Mouse (Mus musculus) stomach, postnatal 0 days (tissue): ENCODE results near the gene Mrc2. TPM values are rescaled to one million over a fixed set of nuclear protein-coding genes. Genes with fewer than 3 reads are reported as not detected.

Experiments
- ATAC-seq: fragments of 200-750 bp; cut with Nextera tagmentation; 2 replicates; pipeline ENCODE4 v1.8.0; 2017; ENCODE audit not compliant: low FRiP score, low TSS enrichment
- DNase-seq: peaks from one replicate; pipeline ENCODE4 v3.0.0-alpha.2; 2016; ENCODE audit warnings: low spot score
- H3K27ac ChIP-seq: fragments of 300-500 bp; sonication (generic); replicated peaks from 2 replicates; pipeline ENCODE4 v1.5.1; 2014; ENCODE audit warnings: mild to moderate bottlenecking, control low read depth
- H3K27me3 ChIP-seq: fragments of 300-500 bp; sonication (generic); 2 replicates; pipeline ENCODE4 v1.6.1; 2014; ENCODE audit warnings: low read length; ENCODE audit not compliant: control insufficient read depth, insufficient read depth
- H3K36me3 ChIP-seq: fragments of 300-500 bp; sonication (generic); 2 replicates; pipeline ENCODE4 v1.6.1; 2014; ENCODE audit warnings: low read length, mixed read lengths; ENCODE audit not compliant: control insufficient read depth, insufficient read depth
- H3K4me1 ChIP-seq: fragments of 300-500 bp; sonication (generic); replicated peaks from 2 replicates; pipeline ENCODE4 v1.6.1; 2014; ENCODE audit warnings: antibody characterized with exemption; ENCODE audit not compliant: control insufficient read depth, insufficient read depth
- H3K4me2 ChIP-seq: fragments of 300-500 bp; sonication (generic); replicated peaks from 2 replicates; pipeline ENCODE4 v1.6.1; 2014; ENCODE audit warnings: low read depth, mild to moderate bottlenecking, control low read depth, moderate library complexity
- H3K4me3 ChIP-seq: fragments of 300-500 bp; sonication (generic); 2 replicates; pipeline ENCODE4 v1.5.1; 2014; ENCODE audit warnings: low read depth, low read length, control low read depth
- H3K9ac ChIP-seq: fragments of 300-500 bp; sonication (generic); 2 replicates; pipeline ENCODE4 v1.6.1; 2014; ENCODE audit warnings: mild to moderate bottlenecking, low read length, control low read depth, mixed read lengths
- H3K9me3 ChIP-seq: fragments of 300-500 bp; sonication (generic); 2 replicates; pipeline ENCODE4 v1.6.1; 2016; ENCODE audit warnings: low read length; ENCODE audit not compliant: control insufficient read depth
- CTCF ChIP-seq: IDR thresholded peaks from 2 replicates; pipeline ENCODE4 v1.5.1; 2016; ENCODE audit warnings: antibody characterized with exemption, low read depth, mild to moderate bottlenecking, moderate library complexity
- EP300 ChIP-seq: optimal IDR thresholded peaks from 2 replicates; pipeline ENCODE3; 2016; ENCODE audit warnings: antibody characterized with exemption
- WGBS: fragments of 180-500 bp; shearing (Covaris S2); extraction: QIAGEN DNeasy Blood & Tissue Kit; methylation state at CpG from one replicate; pipeline ENCODE4 v1.1.7; 2014; 5-methylcytosine and 5-hydroxymethylcytosine counted together
- polyA plus RNA-seq: library from polyadenylated mRNA; unstranded; fragments of >200 nt; fragmentation: Nextera tagmentation; extraction: Ambion mirVana; gene quantifications from 2 replicates; pipeline ENCODE4 v1.2.1, GENCODE M21; 2015

Mrc2 gene
- polyA plus RNA-seq, 1 experiment from 2014 or later: 2.9 TPM

DNA sequence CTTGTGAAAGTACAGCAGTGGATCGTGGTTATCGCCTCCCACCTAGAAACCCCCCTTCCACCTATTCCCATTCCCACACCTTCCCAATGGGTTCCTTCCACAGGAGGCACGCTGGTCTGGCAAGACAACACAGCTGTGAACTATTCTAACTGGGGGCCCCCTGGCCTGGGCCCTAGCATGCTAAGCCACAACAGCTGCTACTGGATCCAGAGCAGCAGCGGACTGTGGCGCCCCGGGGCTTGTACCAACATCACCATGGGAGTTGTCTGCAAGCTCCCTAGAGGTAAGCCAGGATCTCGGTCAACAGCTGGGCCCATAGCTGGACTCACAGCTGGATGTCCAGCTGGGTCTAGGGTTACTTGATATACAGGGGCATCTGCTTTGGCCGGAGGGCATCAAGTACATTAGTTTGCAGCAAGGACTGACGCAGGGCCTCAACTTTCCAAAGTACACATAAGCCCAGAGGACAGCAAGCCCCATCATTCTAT is 56.1 kb downstream of the Mrc2 start:
- Histone ChIP-seq H3K27me3 (no peaks in the 10 kb centered on the region), H3K27ac (no peak overlapping the region), H3K9me3 (no peaks in the 10 kb centered on the region), H3K4me3 (no peak overlapping the region), H3K36me3 (no peaks in the 10 kb centered on the region), H3K9ac (no peak overlapping the region), H3K4me1 (0 out of 2 replicates have a peak, but pooled peaks cover 5% of the 10 kb centered on the region), H3K4me2 (no peak overlapping the region)
- no peak for DNase-seq
- no peak for TF ChIP-seq CTCF
- no peak for TF ChIP-seq EP300
- WGBS: 86% methylated on average over 9 of the region's 9 CpGs
- ATAC-seq: no peak

DNA sequence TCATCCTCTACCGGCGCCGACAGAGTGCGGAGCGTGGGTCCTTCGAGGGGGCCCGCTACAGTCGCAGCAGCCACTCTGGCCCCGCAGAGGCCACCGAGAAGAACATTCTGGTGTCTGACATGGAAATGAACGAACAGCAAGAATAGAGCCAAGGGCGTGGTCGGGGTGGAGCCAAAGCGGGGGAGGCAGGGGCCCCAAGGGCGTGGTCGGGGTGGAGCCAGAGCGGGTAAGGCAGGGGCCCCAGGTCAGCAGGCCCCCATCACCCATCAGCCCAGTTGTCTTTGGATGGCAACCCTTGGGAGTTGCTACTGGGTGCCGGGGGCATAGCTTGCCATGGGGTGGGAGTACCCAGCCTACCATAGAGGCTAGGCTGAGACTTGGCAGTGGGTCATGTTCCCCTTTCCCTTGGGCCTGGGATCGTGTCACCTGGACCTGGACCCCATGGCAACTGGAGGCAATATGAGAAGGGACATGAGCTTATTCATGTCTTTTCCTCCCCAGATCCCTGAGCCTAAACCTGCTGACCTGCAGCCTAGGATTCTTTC is 57.4 kb downstream of the Mrc2 start:
- no peak overlapping the region for H3K9ac ChIP-seq
- no peaks in the 10 kb centered on the region for H3K9me3 ChIP-seq
- 0 out of 2 replicates have a peak, but pooled peaks cover 5% of the 10 kb centered on the region for H3K4me1 ChIP-seq
- no peak overlapping the region for H3K4me3 ChIP-seq
- ATAC-seq (no peak), DNase-seq (no peak)
- no peaks in the 10 kb centered on the region for H3K27me3 ChIP-seq
- no peak overlapping the region for H3K4me2 ChIP-seq
- H3K27ac ChIP-seq: no peak overlapping the region
- WGBS: 80% methylated on average over 19 of the region's 19 CpGs
- no peaks in the 10 kb centered on the region for H3K36me3 ChIP-seq
- TF ChIP-seq EP300 (no peak), CTCF (no peak)

DNA sequence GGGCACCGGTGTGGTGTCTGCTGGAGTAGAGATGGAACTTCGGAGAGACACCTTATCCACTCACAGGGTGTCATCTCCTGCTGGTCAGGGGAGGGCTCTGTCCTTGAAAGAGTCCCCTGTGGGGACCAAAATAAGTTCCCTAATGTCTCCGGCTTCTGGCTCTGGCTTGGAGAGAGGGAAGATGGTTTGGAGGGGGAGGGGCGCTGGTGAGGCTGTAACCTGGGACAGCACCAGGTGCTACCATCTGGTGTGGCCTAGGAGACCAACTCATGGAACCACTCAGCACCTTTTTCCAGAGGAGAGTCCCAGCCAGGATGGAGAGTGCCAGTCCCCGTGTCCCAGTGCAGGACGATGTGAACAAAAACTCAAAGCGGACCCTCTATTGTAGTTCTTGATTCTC is 58.2 kb downstream of the Mrc2 start:
- Histone ChIP-seq H3K27me3 (no peaks in the 10 kb centered on the region), H3K4me1 (0 out of 2 replicates have a peak, but pooled peaks cover 5% of the 10 kb centered on the region), H3K9ac (no peak overlapping the region), H3K9me3 (no peaks in the 10 kb centered on the region), H3K4me2 (no peak overlapping the region), H3K4me3 (no peak overlapping the region), H3K27ac (no peak overlapping the region), H3K36me3 (no peaks in the 10 kb centered on the region)
- no peak for DNase-seq
- no peak for ATAC-seq
- TF ChIP-seq EP300 (no peak), CTCF (no peak)
- WGBS: 93% methylated on average over 7 of the region's 7 CpGs

GRCm38 (mm10) chr11:105352152-105352551 is 59.7 kb downstream of the Mrc2 start:
- Histone ChIP-seq H3K36me3 (no peaks in the 10 kb centered on the region), H3K4me2 (no peak overlapping the region), H3K27me3 (no peaks in the 10 kb centered on the region), H3K9me3 (no peaks in the 10 kb centered on the region), H3K4me1 (0 out of 2 replicates have a peak, but pooled peaks cover 5% of the 10 kb centered on the region), H3K9ac (no peak overlapping the region), H3K27ac (no peak overlapping the region), H3K4me3 (no peak overlapping the region)
- ATAC-seq (no peak), DNase-seq (peak; percentile 45)
- TF ChIP-seq EP300 (no peak), CTCF (no peak)
- WGBS: 59% methylated on average over 8 of the region's 8 CpGs

GRCm38 (mm10) chr11:105352954-105353890 is 60.8 kb downstream of the Mrc2 start:
- ATAC-seq: peak; percentile 42; the same call in 1 of the 2 replicates
- Histone ChIP-seq H3K9ac (0 out of 2 replicates have a peak overlapping the region, but pooled peaks have one; percentile 1), H3K4me3 (no peak overlapping the region)

More at GRCm38 (mm10) chr11:105352954-105353890, 60.8 kb downstream of the Mrc2 start:
- H3K36me3 ChIP-seq: no peaks in the 10 kb centered on the region
- no peak for DNase-seq
- H3K4me2 ChIP-seq: 0 out of 2 replicates have a peak overlapping the region, but pooled peaks have one; percentile 17
- WGBS: 28% methylated on average over 9 of the region's 9 CpGs
- no peaks in the 10 kb centered on the region for H3K9me3 ChIP-seq
- H3K27ac ChIP-seq: peak overlapping the region; percentile 71
- no peaks in the 10 kb centered on the region for H3K27me3 ChIP-seq
- no peak for TF ChIP-seq CTCF
- no peak for TF ChIP-seq EP300
- H3K4me1 ChIP-seq: 0 out of 2 replicates have a peak, but pooled peaks cover 5% of the 10 kb centered on the region
